Mouse (Mus musculus): ENCODE measurements around the gene Gm21958. TPM values are rescaled to one million over a fixed set of nuclear protein-coding genes. Genes with fewer than 3 reads are reported as not detected.

Gene Gm21958
- total and polyA plus RNA-seq, 2 experiments from 2014 or later: not detected

- peak overlapping the region; percentile 93 for H3K4me3 ChIP-seq (ENCODE audit: low read depth, low read length)
- WGBS: under 1% methylated on average over 8 of the region's 8 CpGs
- DNase-seq (ENCODE audit: low spot score) (no peak), ATAC-seq (ENCODE audit: insufficient read depth, low read depth) (peak; percentile 21)
- H3K27ac ChIP-seq (ENCODE audit: low read depth): peak overlapping the region; percentile 90
- H3K4me2 ChIP-seq (ENCODE audit: low read depth, low read length): peak overlapping the region; percentile 73
- TF ChIP-seq CTCF (IDR thresholded peaks at IDR 0.05; ENCODE audit: low read depth): no peak
- no peak for TF ChIP-seq EP300 (IDR thresholded peaks at IDR 0.05; ENCODE audit: low read depth)
- peaks cover 26% of the 10 kb centered on the region for H3K36me3 ChIP-seq (replicated peaks; ENCODE audit: control insufficient read depth, insufficient read depth, low read length)
- H3K27me3 ChIP-seq (ENCODE audit: control insufficient read depth, insufficient read depth, low read length): no peaks in the 10 kb centered on the region
- peak overlapping the region; percentile 68 for H3K9ac ChIP-seq (replicated peaks; ENCODE audit: low read depth, low read length)
- H3K9me3 ChIP-seq (replicated peaks; ENCODE audit: control insufficient read depth, low read length): no peaks in the 10 kb centered on the region
- H3K4me1 ChIP-seq (ENCODE audit: control insufficient read depth, insufficient read depth): peaks cover 5% of the 10 kb centered on the region; the same call in 1 of the 2 replicates
Observed at GRCm38 (mm10) chr3:54693056-54693415, 21.1 kb downstream of the Gm21958 start.

- no peaks in the 10 kb centered on the region for H3K27me3 ChIP-seq (ENCODE audit: control insufficient read depth, insufficient read depth, low read length)
- peak; percentile 99 for ATAC-seq (ENCODE audit: insufficient read depth, low read depth)
- no peak for TF ChIP-seq CTCF (IDR thresholded peaks at IDR 0.05; ENCODE audit: low read depth)
- TF ChIP-seq EP300 (IDR thresholded peaks at IDR 0.05; ENCODE audit: low read depth): no peak; the same call in 1 of the 2 replicates
- peak within 1 kb of the TSS; percentile 93 for H3K4me3 ChIP-seq (ENCODE audit: low read depth, low read length)
- peak; percentile 98 for DNase-seq (ENCODE audit: low spot score)
- 1% methylated on average over 65 of the region's 65 CpGs for WGBS
- H3K4me1 ChIP-seq (ENCODE audit: control insufficient read depth, insufficient read depth): peaks cover 5% of the 10 kb centered on the region; the same call in 1 of the 2 replicates
- H3K4me2 ChIP-seq (ENCODE audit: low read depth, low read length): peak within 1 kb of the TSS; percentile 74
- peak within 1 kb of the TSS; percentile 68 for H3K9ac ChIP-seq (replicated peaks; ENCODE audit: low read depth, low read length)
- peak within 1 kb of the TSS; percentile 90 for H3K27ac ChIP-seq (ENCODE audit: low read depth)
- no peaks in the 10 kb centered on the region for H3K9me3 ChIP-seq (replicated peaks; ENCODE audit: control insufficient read depth, low read length)
- H3K36me3 ChIP-seq (replicated peaks; ENCODE audit: control insufficient read depth, insufficient read depth, low read length): peaks cover 22% of the 10 kb centered on the region
Observed at GRCm38 (mm10) chr3:54692202-54693055, 21.7 kb downstream of the Gm21958 start, which contains the start of gene Supt20. Supt20 (plus strand) TSS chr3:54692807.

- Histone ChIP-seq H3K27me3 (ENCODE audit: control insufficient read depth, insufficient read depth, low read length) (no peaks in the 10 kb centered on the region), H3K4me1 (ENCODE audit: control insufficient read depth, insufficient read depth) (no peaks in the 10 kb centered on the region), H3K9me3 (replicated peaks; ENCODE audit: control insufficient read depth, low read length) (no peaks in the 10 kb centered on the region), H3K27ac (ENCODE audit: low read depth) (no peak overlapping the region), H3K4me3 (ENCODE audit: low read depth, low read length) (no peak overlapping the region), H3K9ac (replicated peaks; ENCODE audit: low read depth, low read length) (no peak overlapping the region), H3K36me3 (replicated peaks; ENCODE audit: control insufficient read depth, insufficient read depth, low read length) (no peaks in the 10 kb centered on the region), H3K4me2 (ENCODE audit: low read depth, low read length) (no peak overlapping the region)
- 26% methylated on average over 2 of the region's 2 CpGs for WGBS
- peak; percentile 43 for TF ChIP-seq CTCF (IDR thresholded peaks at IDR 0.05; ENCODE audit: low read depth)
- no peak for TF ChIP-seq EP300 (IDR thresholded peaks at IDR 0.05; ENCODE audit: low read depth)
- ATAC-seq (ENCODE audit: insufficient read depth, low read depth): no peak
- DNase-seq (ENCODE audit: low spot score): peak; percentile 53
Observed at GRCm38 (mm10) chr3:54689091-54689490, 25.1 kb downstream of the Gm21958 start.

- WGBS: 64% methylated on average over 2 of the region's 2 CpGs
- no peak overlapping the region for H3K27ac ChIP-seq (ENCODE audit: low read depth)
- H3K27me3 ChIP-seq (ENCODE audit: control insufficient read depth, insufficient read depth, low read length): no peaks in the 10 kb centered on the region
- no peak overlapping the region for H3K4me3 ChIP-seq (ENCODE audit: low read depth, low read length)
- DNase-seq (ENCODE audit: low spot score) (no peak), ATAC-seq (ENCODE audit: insufficient read depth, low read depth) (no peak)
- no peaks in the 10 kb centered on the region for H3K9me3 ChIP-seq (replicated peaks; ENCODE audit: control insufficient read depth, low read length)
- TF ChIP-seq EP300 (IDR thresholded peaks at IDR 0.05; ENCODE audit: low read depth) (no peak), CTCF (IDR thresholded peaks at IDR 0.05; ENCODE audit: low read depth) (no peak)
- no peak overlapping the region for H3K9ac ChIP-seq (replicated peaks; ENCODE audit: low read depth, low read length)
- H3K4me1 ChIP-seq (ENCODE audit: control insufficient read depth, insufficient read depth): no peaks in the 10 kb centered on the region
- no peak overlapping the region for H3K4me2 ChIP-seq (ENCODE audit: low read depth, low read length)
- no peaks in the 10 kb centered on the region for H3K36me3 ChIP-seq (replicated peaks; ENCODE audit: control insufficient read depth, insufficient read depth, low read length)
Observed at GRCm38 (mm10) chr3:54687245-54687644, 26.9 kb downstream of the Gm21958 start.

- Histone ChIP-seq H3K4me2 (ENCODE audit: low read depth, low read length) (no peak overlapping the region), H3K36me3 (replicated peaks; ENCODE audit: control insufficient read depth, insufficient read depth, low read length) (no peaks in the 10 kb centered on the region), H3K9me3 (replicated peaks; ENCODE audit: control insufficient read depth, low read length) (no peaks in the 10 kb centered on the region), H3K9ac (replicated peaks; ENCODE audit: low read depth, low read length) (no peak overlapping the region), H3K27ac (ENCODE audit: low read depth) (no peak overlapping the region), H3K4me1 (ENCODE audit: control insufficient read depth, insufficient read depth) (no peaks in the 10 kb centered on the region), H3K4me3 (ENCODE audit: low read depth, low read length) (no peak overlapping the region), H3K27me3 (ENCODE audit: control insufficient read depth, insufficient read depth, low read length) (no peaks in the 10 kb centered on the region)
- TF ChIP-seq EP300 (IDR thresholded peaks at IDR 0.05; ENCODE audit: low read depth) (no peak), CTCF (IDR thresholded peaks at IDR 0.05; ENCODE audit: low read depth) (no peak)
- WGBS: 87% methylated on average over 3 of the region's 3 CpGs
- ATAC-seq (ENCODE audit: insufficient read depth, low read depth) (no peak), DNase-seq (ENCODE audit: low spot score) (no peak)
Observed at GRCm38 (mm10) chr3:54685202-54685601, 29.0 kb downstream of the Gm21958 start.

Measured in heart, postnatal 0 days (tissue).